Mouse (Mus musculus) macrophage (primary cell): ENCODE measurements around the gene Rfx2. TPM values are rescaled to one million over a fixed set of nuclear protein-coding genes. Genes with fewer than 3 reads are reported as not detected.

Experiments
- H3K27ac ChIP-seq: fragments of 350-480 bp; formaldehyde crosslinking; 2 replicates; pipeline ENCODE4 v1.9.0; 2021
- H3K36me3 ChIP-seq: fragments of 350-480 bp; formaldehyde crosslinking; 2 replicates; pipeline ENCODE4 v1.9.0; 2021; ENCODE audit errors: inconsistent target
- H3K4me3 ChIP-seq: fragments of 350-480 bp; formaldehyde crosslinking; 2 replicates; pipeline ENCODE4 v1.9.0; 2021; ENCODE audit errors: inconsistent target
- H3K79me2 ChIP-seq: fragments of 350-480 bp; formaldehyde crosslinking; 2 replicates; pipeline ENCODE4 v1.9.0; 2021; ENCODE audit errors: inconsistent target
- WGBS: methylation state at CpG from one replicate; pipeline ENCODE4 v1.1.7; 2026; ENCODE audit warnings: inconsistent platforms; ENCODE audit not compliant: missing documents; 5-methylcytosine and 5-hydroxymethylcytosine counted together
- polyA plus RNA-seq: library from polyadenylated mRNA; stranded (reverse); fragments of 250-400 nt; gene quantifications from 3 replicates; pipeline ENCODE4 v1.2.4, GENCODE M21; 2018; ENCODE audit warnings: inconsistent platforms

The Rfx2 gene
- polyA plus RNA-seq, 1 experiment from 2014 or later, result 0.11 TPM

DNA sequence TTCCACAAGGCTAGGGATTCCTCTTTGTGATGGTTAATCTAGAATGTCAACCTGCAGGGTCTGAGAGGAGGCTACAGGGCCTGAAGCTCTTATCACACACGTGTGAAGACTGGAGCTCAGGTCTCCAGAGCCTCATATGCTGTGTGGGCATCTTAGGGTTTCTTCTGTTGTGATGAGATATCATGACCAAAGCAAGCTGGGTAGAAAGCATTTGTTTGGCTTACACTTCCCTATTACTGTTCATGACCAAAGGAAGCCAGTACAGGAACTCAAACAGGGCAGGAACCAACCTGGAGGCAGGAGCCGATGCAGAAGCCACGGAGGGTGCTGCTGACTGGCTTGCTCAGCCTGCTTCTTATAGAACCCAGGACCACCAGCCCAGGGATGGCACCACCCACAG is 24.6 kb upstream of the Rfx2 start:
- WGBS, result 24% methylated on average over 3 of the region's 3 CpGs
- H3K27ac ChIP-seq, result no peak overlapping the region

DNA sequence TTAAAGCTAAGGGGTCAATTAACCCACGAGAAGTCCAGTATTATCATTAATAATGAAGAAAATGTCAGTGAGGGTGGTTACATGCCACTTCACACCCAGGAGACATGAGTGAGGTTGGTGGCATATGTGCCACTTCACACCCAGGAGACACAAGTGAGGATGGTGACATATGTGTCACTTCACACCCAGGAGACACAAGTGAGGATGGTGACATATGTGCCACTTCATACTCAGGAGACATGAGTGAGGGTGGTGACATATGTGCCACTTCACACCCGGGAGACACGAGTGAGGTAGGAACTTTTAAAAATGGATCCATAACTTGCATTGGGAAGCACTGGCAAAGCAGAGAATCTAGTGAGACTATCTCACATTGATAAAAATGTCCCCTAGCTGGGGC is 20.4 kb upstream of the Rfx2 start:
- Histone ChIP-seq H3K79me2 (no peaks in the 10 kb centered on the region), H3K27ac (no peak overlapping the region), H3K36me3 (no peaks in the 10 kb centered on the region), H3K4me3 (no peak overlapping the region)
- 86% methylated on average over 3 of the region's 3 CpGs for WGBS

More for the DNA sequence above, 24.6 kb upstream of the Rfx2 start:
- H3K79me2 ChIP-seq, result no peaks in the 10 kb centered on the region
- no peaks in the 10 kb centered on the region for H3K36me3 ChIP-seq
- H3K4me3 ChIP-seq, result no peak overlapping the region

DNA sequence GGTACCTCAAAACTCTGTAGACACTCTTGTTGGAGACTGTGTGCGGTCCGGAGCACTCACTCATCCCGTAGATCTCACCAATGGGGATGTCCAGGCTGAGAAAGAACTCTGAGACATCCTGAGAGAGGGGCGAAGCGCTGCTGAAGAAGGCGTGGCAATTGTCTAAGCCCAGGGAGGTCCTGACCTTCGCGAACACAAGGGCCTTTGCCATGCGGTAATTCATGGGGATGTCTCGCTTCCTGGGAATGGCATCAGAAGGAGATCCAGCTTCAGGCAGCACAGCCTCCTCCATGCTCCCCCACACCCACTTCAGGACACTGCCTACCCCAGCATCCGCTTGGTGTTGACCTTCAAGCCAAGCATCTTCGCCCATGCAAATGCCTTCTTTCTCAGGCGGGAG is 18.9 kb upstream of the Rfx2 start:
- no peak overlapping the region for H3K4me3 ChIP-seq
- H3K36me3 ChIP-seq, result no peaks in the 10 kb centered on the region
- 92% methylated on average over 13 of the region's 13 CpGs for WGBS
- H3K27ac ChIP-seq, result no peak overlapping the region
- no peaks in the 10 kb centered on the region for H3K79me2 ChIP-seq

DNA sequence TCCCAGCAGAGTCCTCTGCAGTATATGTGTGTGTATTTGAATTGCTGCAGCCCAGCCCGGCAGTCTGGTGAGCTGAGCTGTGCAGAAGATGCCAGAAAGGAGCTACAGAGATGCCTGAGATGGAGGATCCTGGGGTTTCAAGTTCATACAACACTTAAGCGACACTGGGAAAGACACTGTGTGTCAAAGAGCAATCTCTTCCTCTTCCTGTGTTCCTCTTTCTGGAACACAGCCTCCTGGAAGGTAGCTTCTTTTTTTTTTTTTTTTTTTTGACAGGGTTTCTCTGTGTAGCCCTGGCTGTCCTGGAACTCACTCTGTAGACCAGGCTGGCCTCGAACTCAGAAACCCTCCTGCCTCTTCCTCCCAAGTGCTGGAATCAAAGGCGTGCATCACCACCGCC is 18.0 kb upstream of the Rfx2 start:
- WGBS, result 77% methylated on average over 5 of the region's 5 CpGs
- no peak overlapping the region for H3K4me3 ChIP-seq
- H3K79me2 ChIP-seq, result no peaks in the 10 kb centered on the region
- no peak overlapping the region for H3K27ac ChIP-seq
- H3K36me3 ChIP-seq, result no peaks in the 10 kb centered on the region

DNA sequence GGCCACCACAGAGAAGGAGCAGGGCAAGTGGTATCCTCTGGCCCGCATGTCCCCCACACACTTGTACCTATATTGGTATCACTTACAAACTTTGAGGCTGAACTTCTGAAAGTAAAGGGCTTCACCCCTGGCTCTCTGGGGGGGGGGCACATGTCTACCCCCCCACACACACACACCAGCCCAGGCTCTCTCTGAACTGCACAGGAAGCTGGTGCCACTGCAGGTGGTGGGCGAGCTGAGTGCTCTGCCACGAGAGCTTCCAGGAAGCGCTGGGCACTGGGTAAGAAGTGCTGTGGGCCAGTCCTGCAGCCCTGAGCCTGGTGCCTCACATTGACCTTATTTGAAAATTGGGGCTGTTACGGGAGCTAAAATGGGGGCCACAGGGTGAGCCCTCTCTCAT is 12.9 kb upstream of the Rfx2 start:
- no peaks in the 10 kb centered on the region for H3K36me3 ChIP-seq
- no peak overlapping the region for H3K4me3 ChIP-seq
- no peak overlapping the region for H3K27ac ChIP-seq
- WGBS, result 47% methylated on average over 5 of the region's 5 CpGs
- no peaks in the 10 kb centered on the region for H3K79me2 ChIP-seq

DNA sequence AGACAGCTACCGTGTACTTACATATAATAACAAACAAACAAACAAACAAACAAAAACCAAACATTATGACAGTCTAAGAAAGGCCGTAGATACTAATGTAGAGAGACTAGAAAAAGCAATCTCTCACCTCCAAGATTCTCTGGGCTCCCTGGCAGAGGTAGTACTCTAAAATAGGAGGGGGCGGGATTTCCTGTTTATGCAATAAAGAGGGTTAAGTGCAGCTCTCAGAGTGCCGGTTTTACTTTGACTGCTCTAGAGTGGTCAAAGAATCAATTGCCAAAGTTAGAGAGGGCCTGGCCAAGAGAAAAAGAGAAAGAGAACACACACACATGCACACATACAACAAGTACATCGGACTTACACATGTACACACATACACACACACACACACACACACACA is 11.4 kb upstream of the Rfx2 start:
- Histone ChIP-seq H3K27ac (no peak overlapping the region), H3K4me3 (no peak overlapping the region), H3K79me2 (no peaks in the 10 kb centered on the region), H3K36me3 (no peaks in the 10 kb centered on the region)
- WGBS, result 35% methylated on average over 5 of the region's 5 CpGs

DNA sequence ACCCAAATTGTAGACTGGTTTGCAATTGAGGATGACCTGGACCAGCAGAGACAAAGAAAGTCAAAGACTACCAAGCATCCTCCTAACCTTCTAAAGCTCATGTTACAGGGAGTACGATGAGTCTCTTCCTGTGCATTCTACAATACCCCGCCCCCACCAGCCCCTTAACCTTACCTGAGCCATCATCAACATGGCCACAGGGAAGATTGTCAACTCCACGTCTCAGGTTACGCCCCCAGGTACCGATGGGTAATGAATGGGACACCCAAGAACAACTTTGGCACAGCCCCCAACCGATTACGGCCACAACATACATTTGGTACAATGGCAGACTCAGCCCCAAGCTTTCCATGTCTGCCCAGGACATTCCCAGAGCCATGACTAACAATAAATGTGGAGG is 9.7 kb upstream of the Rfx2 start:
- 93% methylated on average over 7 of the region's 7 CpGs for WGBS
- no peaks in the 10 kb centered on the region for H3K36me3 ChIP-seq
- H3K27ac ChIP-seq, result no peak overlapping the region
- no peaks in the 10 kb centered on the region for H3K79me2 ChIP-seq
- H3K4me3 ChIP-seq, result no peak overlapping the region

DNA sequence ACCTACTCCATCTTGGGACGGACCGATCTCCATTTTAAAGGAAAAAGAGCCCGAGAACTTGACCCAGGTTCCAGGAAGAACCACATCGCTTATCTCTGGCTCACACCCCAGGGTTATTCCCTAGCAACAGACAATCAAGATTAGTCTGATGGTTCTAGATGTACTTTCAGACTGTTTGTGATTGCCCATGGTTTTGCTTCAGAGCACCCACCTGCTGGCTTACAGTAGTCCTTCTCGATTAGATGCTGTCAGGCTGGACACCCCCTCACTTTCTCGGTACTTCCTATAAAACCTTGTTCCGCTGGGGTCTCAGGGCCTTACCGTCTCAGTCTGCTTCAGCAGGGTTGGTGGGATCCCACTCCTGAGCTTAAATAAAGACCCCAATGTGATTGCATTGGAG is 5.5 kb upstream of the Rfx2 start:
- Histone ChIP-seq H3K79me2 (no peaks in the 10 kb centered on the region), H3K4me3 (no peak overlapping the region), H3K36me3 (no peaks in the 10 kb centered on the region), H3K27ac (no peak overlapping the region)
- 94% methylated on average over 8 of the region's 8 CpGs for WGBS

DNA sequence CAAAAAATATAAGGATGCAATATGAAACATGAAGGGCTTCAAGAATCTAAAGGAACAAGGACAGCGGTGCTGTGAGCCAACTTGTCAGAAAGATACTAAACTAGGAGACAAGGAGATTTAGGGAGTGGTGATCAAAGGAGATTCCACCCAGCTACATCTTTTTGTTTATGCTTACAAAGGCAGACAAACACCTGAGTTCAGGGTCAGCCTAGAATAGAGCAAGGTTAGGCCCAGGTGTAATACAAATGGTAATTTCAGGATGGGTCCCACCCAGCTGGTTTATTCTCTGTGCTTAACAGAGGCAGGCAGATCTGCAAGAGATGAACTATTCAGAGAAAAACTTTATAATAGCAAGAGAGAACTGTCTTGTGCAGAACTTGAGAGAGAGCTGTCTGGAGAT is 2.6 kb upstream of the Rfx2 start:
- no peak overlapping the region for H3K4me3 ChIP-seq
- H3K36me3 ChIP-seq, result no peaks in the 10 kb centered on the region
- no peaks in the 10 kb centered on the region for H3K79me2 ChIP-seq
- no peak overlapping the region for H3K27ac ChIP-seq
- 100% methylated on average over 1 of the region's 1 CpGs for WGBS

DNA sequence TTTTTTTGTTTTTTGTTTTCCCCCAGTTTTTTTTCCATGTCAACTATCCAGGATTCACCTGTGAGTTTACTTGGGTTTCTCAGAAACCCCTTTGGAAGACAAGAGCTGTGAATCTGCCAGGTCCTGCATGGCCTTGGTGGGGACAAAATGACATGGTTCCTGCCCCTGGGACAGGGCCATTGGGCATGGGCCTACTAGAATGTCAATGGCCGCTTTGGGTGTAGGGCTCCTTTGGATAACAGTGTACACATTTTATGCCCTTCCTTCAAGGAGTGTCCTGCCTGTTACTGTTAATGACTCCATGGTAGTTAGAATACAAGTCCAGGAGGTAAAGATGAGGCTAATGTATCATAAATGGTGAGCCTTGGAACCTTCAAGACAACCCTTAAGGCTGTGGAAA is 2.1 kb upstream of the Rfx2 start:
- H3K4me3 ChIP-seq, result no peak overlapping the region
- no peaks in the 10 kb centered on the region for H3K79me2 ChIP-seq
- no peak overlapping the region for H3K27ac ChIP-seq
- 88% methylated on average over 1 of the region's 1 CpGs for WGBS
- H3K36me3 ChIP-seq, result no peaks in the 10 kb centered on the region

DNA sequence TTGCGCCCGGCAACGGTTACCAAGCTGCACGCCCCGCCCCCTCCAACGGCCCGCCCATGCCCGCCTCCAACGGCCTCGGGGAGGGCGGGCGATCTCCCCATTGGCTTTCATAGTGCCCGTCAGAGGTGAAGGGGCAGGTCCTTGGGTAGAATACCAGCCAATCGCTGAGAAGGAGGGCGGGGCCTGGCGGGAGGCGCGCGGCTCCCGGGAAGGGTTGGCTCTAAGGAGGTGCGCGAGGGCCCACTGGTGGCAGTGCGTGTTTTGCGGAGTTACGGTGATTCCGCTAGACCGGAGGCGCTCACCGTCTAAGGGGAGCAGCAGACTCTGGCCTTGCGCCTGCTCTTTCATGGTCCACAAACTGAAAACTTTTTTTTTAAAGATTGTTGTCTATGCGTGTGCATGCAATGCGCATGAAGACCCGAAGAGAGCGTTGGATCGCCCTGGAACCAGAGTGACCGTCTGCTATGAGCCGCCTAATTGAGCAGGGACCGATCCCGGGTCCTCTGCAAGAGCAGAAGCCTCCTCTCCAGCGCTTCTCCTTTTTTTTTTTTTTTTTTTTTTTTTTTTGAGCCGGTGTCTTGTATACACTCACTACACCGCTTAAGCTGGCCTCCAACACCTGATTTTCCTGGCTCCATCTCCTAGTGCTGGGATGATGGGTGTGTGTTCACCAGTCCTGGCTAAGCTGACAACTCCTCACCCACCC is 451 bp upstream of the Rfx2 start:
- Histone ChIP-seq H3K27ac (no peak overlapping the region), H3K36me3 (no peaks in the 10 kb centered on the region), H3K79me2 (no peaks in the 10 kb centered on the region), H3K4me3 (peak overlapping the region; percentile 16; the same call in 1 of the 2 replicates)
- under 1% methylated on average over 36 of the region's 42 CpGs for WGBS

DNA sequence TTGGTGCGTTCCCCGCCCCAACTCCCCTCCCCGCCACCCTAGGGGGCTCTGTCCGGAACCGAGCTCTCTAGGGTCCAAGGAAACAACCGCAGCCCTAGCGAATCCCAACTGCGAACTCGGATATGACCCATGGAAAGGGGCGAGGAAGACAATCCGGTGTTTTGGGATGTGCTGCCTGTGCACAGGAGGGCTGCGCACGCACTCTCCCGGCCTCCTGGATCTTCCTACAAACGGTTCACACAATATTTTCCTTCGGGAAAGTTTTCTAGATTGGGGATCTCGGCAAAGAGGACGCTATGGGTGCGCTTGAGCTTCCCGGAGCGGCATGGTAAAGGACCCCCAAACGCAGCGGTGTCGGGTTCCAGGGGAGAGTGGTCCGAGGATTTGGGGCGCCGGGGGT is 1.0 kb downstream of the Rfx2 start:
- no peaks in the 10 kb centered on the region for H3K79me2 ChIP-seq
- no peak overlapping the region for H3K4me3 ChIP-seq
- 17% methylated on average over 27 of the region's 27 CpGs for WGBS
- no peaks in the 10 kb centered on the region for H3K36me3 ChIP-seq
- H3K27ac ChIP-seq, result no peak overlapping the region

DNA sequence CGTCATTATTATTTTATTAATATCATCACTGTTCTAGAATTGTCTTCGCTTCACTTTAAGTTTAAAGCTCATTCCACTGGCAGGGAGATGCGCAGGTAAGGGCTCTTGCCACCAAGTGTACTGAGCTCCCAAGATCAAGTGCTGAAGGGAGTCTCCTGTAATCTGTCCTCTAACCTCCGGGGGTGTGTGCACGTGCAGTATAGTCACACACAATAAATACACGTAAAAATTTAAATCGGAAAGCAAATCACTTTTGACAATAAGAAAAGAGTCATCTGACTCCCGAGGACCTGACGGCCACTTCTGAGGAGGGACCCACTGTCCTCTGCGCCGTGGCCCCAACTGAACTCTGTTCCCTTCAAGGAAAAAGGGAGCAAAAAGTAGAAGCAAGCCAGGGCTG is 1.6 kb downstream of the Rfx2 start:
- H3K27ac ChIP-seq, result no peak overlapping the region
- H3K4me3 ChIP-seq, result no peak overlapping the region
- H3K36me3 ChIP-seq, result no peaks in the 10 kb centered on the region
- whole genome bisulfite sequencing, result 75% methylated on average over 11 of the region's 11 CpGs
- no peaks in the 10 kb centered on the region for H3K79me2 ChIP-seq

DNA sequence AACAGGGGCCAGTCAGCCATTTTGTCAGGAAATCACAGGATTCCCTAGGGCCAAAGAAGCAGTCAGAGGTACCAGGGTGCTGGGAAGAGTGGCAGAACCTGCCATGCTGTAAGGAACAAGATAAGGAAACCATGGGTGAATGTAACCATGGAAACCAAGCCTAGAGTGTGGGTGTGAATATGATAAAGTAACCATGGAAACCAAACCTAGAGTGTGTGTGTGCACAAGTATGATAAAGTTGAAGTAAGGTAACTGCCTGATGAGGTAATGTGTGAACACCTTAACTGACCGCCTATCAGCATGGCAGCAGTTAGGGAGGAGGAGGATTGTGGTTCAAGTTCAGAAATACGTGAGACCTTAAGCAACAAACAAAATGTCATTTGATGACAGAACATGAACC is 4.1 kb downstream of the Rfx2 start:
- H3K4me3 ChIP-seq, result no peak overlapping the region
- WGBS, result 100% methylated on average over 1 of the region's 2 CpGs
- no peaks in the 10 kb centered on the region for H3K36me3 ChIP-seq
- no peaks in the 10 kb centered on the region for H3K79me2 ChIP-seq
- no peak overlapping the region for H3K27ac ChIP-seq

DNA sequence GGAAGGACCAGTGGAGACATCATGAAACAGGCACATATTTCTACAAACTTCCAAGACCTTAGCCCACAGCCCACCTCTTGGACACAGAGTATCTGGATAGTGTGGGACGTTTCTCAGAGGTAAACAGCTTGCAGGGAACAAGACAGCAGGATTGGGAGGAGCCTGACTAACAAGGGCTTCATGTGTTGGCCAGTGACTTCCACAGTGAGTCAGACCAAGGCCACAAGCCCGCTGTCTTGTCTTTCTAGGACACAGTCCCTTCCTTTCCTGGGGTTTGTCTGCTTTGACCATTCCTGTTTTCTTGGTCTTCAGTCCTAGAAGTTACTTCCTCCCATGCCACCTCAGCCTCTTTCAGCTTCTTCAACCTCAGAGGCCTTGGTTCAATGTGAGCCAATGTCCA is 7.5 kb downstream of the Rfx2 start:
- Histone ChIP-seq H3K36me3 (no peaks in the 10 kb centered on the region), H3K79me2 (no peaks in the 10 kb centered on the region), H3K4me3 (no peak overlapping the region), H3K27ac (no peak overlapping the region)
- 85% methylated on average over 2 of the region's 2 CpGs for WGBS

DNA sequence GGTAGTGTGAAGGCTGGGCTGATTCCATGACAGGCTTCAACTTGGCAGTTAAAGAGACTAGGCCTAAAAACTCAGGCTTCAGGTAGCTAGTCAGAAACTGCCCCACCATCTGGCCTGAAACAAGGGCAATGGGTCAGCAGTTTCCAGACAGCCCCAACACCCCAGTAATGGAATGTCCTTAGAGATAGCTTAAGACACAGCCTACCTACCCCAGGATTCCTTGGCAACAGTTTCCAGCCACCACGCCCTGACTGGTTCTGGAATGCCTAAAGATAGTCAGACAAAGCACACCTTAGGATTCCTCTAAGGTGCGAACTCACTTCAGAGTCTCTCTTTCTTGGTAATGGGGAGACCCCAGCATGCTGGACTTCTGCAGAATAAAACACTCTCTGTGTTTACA is 8.4 kb downstream of the Rfx2 start:
- H3K27ac ChIP-seq, result no peak overlapping the region
- WGBS, result 96% methylated on average over 2 of the region's 2 CpGs
- H3K36me3 ChIP-seq, result no peaks in the 10 kb centered on the region
- no peak overlapping the region for H3K4me3 ChIP-seq
- H3K79me2 ChIP-seq, result no peaks in the 10 kb centered on the region
